Mouse (Mus musculus) MEL (cell line): Measurements from ENCODE around the gene Gpsm3. TPM values are rescaled to one million over a fixed set of nuclear protein-coding genes. Genes with fewer than 3 reads are reported as not detected.

ENCODE experiments used
- DNase-seq: peaks from one replicate; pipeline ENCODE4 v3.0.0; 2011; ENCODE audit warnings: low read depth, low spot score
- H3K27ac ChIP-seq: 2 replicates; pipeline ENCODE4 v1.5.1; 2012; ENCODE audit warnings: low read depth, mild to moderate bottlenecking, control low read depth, low read length, moderate library complexity; ENCODE audit not compliant: control insufficient read depth
- H3K27me3 ChIP-seq, 2 experiments: fragments of 150-350 bp in 1 of 2; sonication (generic) in 1 of 2; 2 replicates each; pipeline ENCODE4 v1.6.1; 2012; ENCODE audit warnings: low read length in 2 of 2, mild to moderate bottlenecking in 2 of 2, improper control_type of control experiment in 1 of 2, moderate library complexity in 1 of 2; ENCODE audit not compliant: insufficient read depth in 2 of 2, control insufficient read depth in 1 of 2
- H3K36me3 ChIP-seq, 2 experiments: 2 replicates each; pipeline ENCODE4 v1.6.1; 2012 to 2014; ENCODE audit warnings: low read length in 2 of 2, improper control_type of control experiment in 1 of 2, inconsistent platforms in 1 of 2, mild to moderate bottlenecking in 1 of 2; ENCODE audit not compliant: insufficient read depth in 2 of 2, control insufficient read depth in 1 of 2
- H3K4me1 ChIP-seq, 2 experiments: fragments of 150-350 bp in 1 of 2; sonication (generic) in 1 of 2; 2 replicates each; pipeline ENCODE4 v1.6.1; 2012; ENCODE audit warnings: low read length in 2 of 2, improper control_type of control experiment in 1 of 2, mild to moderate bottlenecking in 1 of 2; ENCODE audit not compliant: insufficient read depth in 2 of 2, control insufficient read depth in 1 of 2
- H3K4me3 ChIP-seq, 2 experiments: fragments of 150-350 bp in 1 of 2; sonication (generic) in 1 of 2; 2 replicates each; pipeline ENCODE4 v1.5.1; 2012; ENCODE audit warnings: low read depth in 2 of 2, low read length in 2 of 2, mild to moderate bottlenecking in 2 of 2, moderate library complexity in 2 of 2, control low read depth in 1 of 2, improper control_type of control experiment in 1 of 2; ENCODE audit not compliant: control insufficient read depth in 1 of 2, insufficient read depth in 1 of 2
- H3K79me2 ChIP-seq: 2 replicates; pipeline ENCODE4 v1.6.1; 2012; ENCODE audit warnings: mild to moderate bottlenecking, low read length, moderate library complexity; ENCODE audit not compliant: control insufficient read depth, poor library complexity, insufficient read depth
- H3K9ac ChIP-seq: 2 replicates; pipeline ENCODE4 v1.6.1; 2012; ENCODE audit warnings: low read depth, mild to moderate bottlenecking, control low read depth, low read length, moderate library complexity; ENCODE audit not compliant: control insufficient read depth, poor library complexity, severe bottlenecking
- H3K9me3 ChIP-seq: fragments of 150-350 bp; sonication (generic); replicated peaks from 2 replicates; pipeline ENCODE4 v1.6.1; 2012; ENCODE audit warnings: mild to moderate bottlenecking, low read length, improper control_type of control experiment, moderate library complexity; ENCODE audit not compliant: insufficient read depth
- BHLHE40 ChIP-seq: IDR thresholded peaks from 2 replicates; pipeline ENCODE4 v1.6.1; 2012; ENCODE audit warnings: low read depth, mild to moderate bottlenecking, inconsistent platforms, low read length, improper control_type of control experiment, borderline replicate concordance
- CHD1 ChIP-seq: IDR thresholded peaks from 2 replicates; pipeline ENCODE4 v1.6.1; 2012; ENCODE audit warnings: low read depth, mild to moderate bottlenecking, inconsistent platforms, low read length, improper control_type of control experiment
- CHD2 ChIP-seq: IDR thresholded peaks from 2 replicates; pipeline ENCODE4 v1.6.1; 2011; ENCODE audit warnings: low read length, improper control_type of control experiment
- E2F4 ChIP-seq: IDR thresholded peaks from 2 replicates; pipeline ENCODE4 v1.6.1; 2011; ENCODE audit warnings: low read depth, low read length, improper control_type of control experiment, borderline replicate concordance
- EP300 ChIP-seq, 2 experiments: IDR thresholded peaks; 2 replicates each; pipeline ENCODE4 v1.6.1; 2011; ENCODE audit warnings: improper control_type of control experiment in 2 of 2, low read length in 2 of 2, low read depth in 1 of 2, mild to moderate bottlenecking in 1 of 2
- GABPA ChIP-seq: IDR thresholded peaks from 2 replicates; pipeline ENCODE4 v1.6.1; 2012; ENCODE audit warnings: low read depth, mild to moderate bottlenecking, inconsistent platforms, low read length, improper control_type of control experiment, moderate library complexity
- KAT2A ChIP-seq: conservative IDR thresholded peaks from 2 replicates; pipeline ENCODE4 v1.6.1; 2012; ENCODE audit warnings: low read depth, low read length, improper control_type of control experiment, inconsistent platforms
- MYC ChIP-seq: IDR thresholded peaks from 2 replicates; pipeline ENCODE4 v1.6.1; 2011; ENCODE audit warnings: low read depth, mild to moderate bottlenecking, low read length, improper control_type of control experiment, moderate library complexity
- RAD21 ChIP-seq: IDR thresholded peaks from 2 replicates; pipeline ENCODE4 v1.6.1; 2011; ENCODE audit warnings: mild to moderate bottlenecking, low read depth, low read length, improper control_type of control experiment
- RCOR1 ChIP-seq: IDR thresholded peaks from 2 replicates; pipeline ENCODE4 v1.6.1; 2012; ENCODE audit warnings: low read depth, mild to moderate bottlenecking, inconsistent platforms, low read length, improper control_type of control experiment
- SMC3 ChIP-seq: IDR thresholded peaks from 2 replicates; pipeline ENCODE4 v1.6.1; 2011; ENCODE audit warnings: low read depth, low read length, improper control_type of control experiment
- TBP ChIP-seq: IDR thresholded peaks from 2 replicates; pipeline ENCODE4 v1.8.0; 2011; ENCODE audit warnings: low read depth, low read length, improper control_type of control experiment
- UBTF ChIP-seq: IDR thresholded peaks from 2 replicates; pipeline ENCODE4 v1.6.1; 2012; ENCODE audit warnings: low read depth, mild to moderate bottlenecking, inconsistent platforms, low read length, improper control_type of control experiment, moderate library complexity, borderline replicate concordance; ENCODE audit not compliant: insufficient read depth
- USF1 ChIP-seq: IDR thresholded peaks from 2 replicates; pipeline ENCODE4 v1.6.1; 2014; ENCODE audit warnings: low read depth, mild to moderate bottlenecking, inconsistent platforms, low read length, improper control_type of control experiment, moderate library complexity
- USF2 ChIP-seq, 2 experiments: IDR thresholded peaks; 2 replicates each; pipeline ENCODE4 v1.6.1; 2011 to 2012; ENCODE audit warnings: improper control_type of control experiment in 2 of 2, low read length in 2 of 2, borderline replicate concordance in 1 of 2, inconsistent platforms in 1 of 2, low read depth in 1 of 2, mild to moderate bottlenecking in 1 of 2; ENCODE audit not compliant: insufficient read depth in 1 of 2
- polyA plus RNA-seq, 2 experiments: library from polyadenylated mRNA; stranded (reverse) in 1 of 2; unstranded in 1 of 2; fragments of >175 nt in 1 of 2; fragments of >200 nt in 1 of 2; gene quantifications; 2 replicates each; pipeline versions ENCODE4 v1.2.1 to v1.2.4; 2012; ENCODE audit warnings: low replicate concordance in 2 of 2, low read depth in 1 of 2; ENCODE audit not compliant: insufficient read length in 2 of 2, insufficient read depth in 1 of 2, missing spikeins in 1 of 2
- total RNA-seq: library from RNA; depleted of rRNA; stranded (reverse); fragments of 300-350 nt; gene quantifications from 2 replicates; pipeline ENCODE4 v1.2.3, GENCODE M21; 2012

Gene Gpsm3
- total and polyA plus RNA-seq, 3 experiments: 10.6 to 37.8 TPM; not detected in 1

- no peak for DNase-seq
- Histone ChIP-seq H3K36me3 (peaks cover 0 to 8% of the 10 kb centered on the region in 2 experiments; a peak in 3 of 4 replicates), H3K27ac (no peak overlapping the region), H3K9me3 (no peaks in the 10 kb centered on the region), H3K4me3 (no peak overlapping the region), H3K27me3 (no peaks in the 10 kb centered on the region), H3K9ac (no peak overlapping the region), H3K79me2 (peaks cover 7% of the 10 kb centered on the region), H3K4me1 (peaks cover 3 to 17% of the 10 kb centered on the region in 2 experiments)
- TF ChIP-seq SMC3 (no peak), MYC (no peak), UBTF (no peak), CHD2 (no peak), KAT2A (no peak), RCOR1 (no peak), GABPA (no peak), E2F4 (no peak)
Observed at GRCm38 (mm10) chr17:34596098-34596497, 6.5 kb downstream of the Gpsm3 start.

- Histone ChIP-seq H3K27me3 (no peaks in the 10 kb centered on the region), H3K4me1 (peaks cover 0 to 16% of the 10 kb centered on the region in 2 experiments), H3K9ac (no peak within 1 kb of the TSS; the same call in 1 of the 2 replicates), H3K9me3 (no peaks in the 10 kb centered on the region), H3K27ac (no peak within 1 kb of the TSS), H3K4me3 (no peak within 1 kb of the TSS), H3K36me3 (peaks cover 0 to 4% of the 10 kb centered on the region in 2 experiments; a peak in 3 of 4 replicates), H3K79me2 (peaks cover 9% of the 10 kb centered on the region)
- TF ChIP-seq TBP (no peak), CHD1 (no peak), USF2 (IDR thresholded peaks at IDR 0.05; ENCODE audit: borderline replicate concordance in 1 of 2, insufficient read depth in 1 of 2, low read depth in 1 of 2, low read length in 2 of 2) (no peak), BHLHE40 (no peak), EP300 (IDR thresholded peaks at IDR 0.05; ENCODE audit: low read depth in 1 of 2, low read length in 2 of 2) (no peak), USF1 (no peak), RAD21 (no peak)
- no peak for DNase-seq
Observed at GRCm38 (mm10) chr17:34597566-34598095, 8.0 kb downstream of the Gpsm3 start, which contains the start of gene Ager. Gene Ager, plus strand, starts transcription at chr17:34597862.
